8 mouse cellular contexts compared by ENCODE assay signal in the genomic region with DNA sequence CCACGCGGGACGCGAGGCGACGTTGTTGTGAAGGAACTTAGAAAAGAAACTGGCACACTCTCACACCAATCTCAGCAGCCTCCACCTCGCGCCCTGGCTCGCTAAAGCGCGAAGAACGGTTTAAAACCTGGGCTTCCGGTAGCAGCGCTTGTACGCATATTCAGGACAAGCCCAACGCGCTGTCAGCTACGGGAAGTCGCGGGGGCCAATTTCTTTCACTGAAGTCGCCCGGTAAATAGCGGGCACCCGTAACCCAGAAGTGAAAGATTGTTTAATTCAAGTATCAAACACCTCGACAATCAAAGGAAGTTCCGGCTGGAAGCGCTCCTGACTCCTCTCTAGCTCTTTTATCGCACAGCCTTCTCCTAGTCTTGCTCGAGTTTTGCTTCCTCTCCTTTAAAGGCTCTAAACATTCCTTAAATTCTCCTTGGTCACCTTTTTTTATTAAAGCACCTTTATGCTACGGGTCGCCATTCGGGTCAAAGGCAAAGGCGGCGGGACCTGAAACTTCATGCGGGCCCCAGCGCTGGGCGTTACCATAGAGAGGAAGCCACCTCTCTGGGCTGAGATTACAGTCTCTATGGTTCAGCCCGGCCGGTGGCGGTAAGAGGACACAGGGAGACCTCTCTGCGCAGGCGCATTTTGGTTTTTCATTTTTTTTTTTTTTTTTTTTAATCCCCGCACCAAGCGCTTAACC. TPM values are rescaled to one million over a fixed set of nuclear protein-coding genes. Genes with fewer than 3 reads are reported as not detected.
DNase-seq lines count a peak whose midpoint lies in the region; ATAC-seq and TF ChIP-seq lines count a peak whose summit lies in the region.

A gene (plus strand): TSS at position 302 of the 697 bp plus-strand sequence.

- H3K9ac ChIP-seq in heart, embryonic 15.5 days: peak within 1 kb of the TSS; percentile 83
- H3K9ac ChIP-seq in liver, embryonic 14.5 days (replicated peaks): peak within 1 kb of the TSS; percentile 100
- peak within 1 kb of the TSS; percentile 81 for H3K9ac ChIP-seq in neural tube, embryonic 11.5 days (ENCODE audit: low read length)
- peak within 1 kb of the TSS; percentile 94 for H3K9ac ChIP-seq in stomach, postnatal 0 days (ENCODE audit: low read length)

- no peaks in the 10 kb centered on the region for H3K9me3 ChIP-seq in forebrain, embryonic 10.5 days
- H3K9me3 ChIP-seq in heart, embryonic 15.5 days (replicated peaks): no peaks in the 10 kb centered on the region
- no peaks in the 10 kb centered on the region for H3K9me3 ChIP-seq in liver, embryonic 14.5 days (ENCODE audit: control insufficient read depth, low read length)
- H3K9me3 ChIP-seq in neural tube, embryonic 11.5 days (ENCODE audit: control insufficient read depth, low read length): no peaks in the 10 kb centered on the region
- no peaks in the 10 kb centered on the region for H3K9me3 ChIP-seq in stomach, postnatal 0 days (ENCODE audit: control insufficient read depth, low read length)

- no peak for TF ChIP-seq CTCF in liver, embryonic 14.5 days (IDR thresholded peaks at IDR 0.05; ENCODE audit: low read depth)
- TF ChIP-seq CTCF in stomach, postnatal 0 days (IDR thresholded peaks at IDR 0.05; ENCODE audit: low read depth): 0 out of 2 replicates have a peak, but pooled peaks have one; percentile 3

- peak; percentile 92 to 93 for DNase-seq in CD8-positive naive resting alpha-beta T cell, adult 2 months (ENCODE audit: low read depth in 2 of 2, low spot score in 2 of 2)
- DNase-seq in c-Kit-positive CD71-negative TER-119-negative erythroid progenitor cells, embryonic 14.5 days (ENCODE audit: low read depth): peak; percentile 92
- DNase-seq in forebrain, embryonic 10.5 days (ENCODE audit: extremely low spot score, low spot score): peak; percentile 90
- peak; percentile 98 for DNase-seq in kidney, postnatal 25 days
- peak; percentile 96 to 98 (median 97) for DNase-seq in liver, embryonic 14.5 days (ENCODE audit: low read depth in 3 of 3, low spot score in 3 of 3)
- peak; percentile 93 for DNase-seq in neural tube, embryonic 11.5 days (ENCODE audit: low spot score)
- DNase-seq in stomach, postnatal 0 days (ENCODE audit: low spot score): peak; percentile 94

- H3K36me3 ChIP-seq in forebrain, embryonic 10.5 days (replicated peaks): peaks cover 31% of the 10 kb centered on the region
- H3K36me3 ChIP-seq in heart, embryonic 15.5 days: no peaks in the 10 kb centered on the region
- H3K36me3 ChIP-seq in liver, embryonic 14.5 days (replicated peaks; ENCODE audit: control insufficient read depth, insufficient read depth, low read depth): no peaks in the 10 kb centered on the region; the same call in 1 of the 2 replicates
- H3K36me3 ChIP-seq in neural tube, embryonic 11.5 days (ENCODE audit: control insufficient read depth, insufficient read depth, low read length): no peaks in the 10 kb centered on the region
- H3K36me3 ChIP-seq in stomach, postnatal 0 days (ENCODE audit: control insufficient read depth, insufficient read depth, low read length): no peaks in the 10 kb centered on the region

- peak within 1 kb of the TSS; percentile 72 for H3K4me2 ChIP-seq in heart, embryonic 15.5 days
- peak within 1 kb of the TSS; percentile 91 for H3K4me2 ChIP-seq in liver, embryonic 14.5 days (ENCODE audit: low read depth)
- H3K4me2 ChIP-seq in neural tube, embryonic 11.5 days (ENCODE audit: low read depth): peak within 1 kb of the TSS; percentile 64
- H3K4me2 ChIP-seq in stomach, postnatal 0 days (replicated peaks; ENCODE audit: low read depth): peak within 1 kb of the TSS; percentile 82

- H3K4me3 ChIP-seq in forebrain, embryonic 10.5 days: peak within 1 kb of the TSS; percentile 91
- peak within 1 kb of the TSS; percentile 96 for H3K4me3 ChIP-seq in heart, embryonic 15.5 days
- H3K4me3 ChIP-seq in liver, embryonic 14.5 days (ENCODE audit: insufficient read depth in 1 of 2, low read depth in 2 of 2, low read length in 2 of 2): peak within 1 kb of the TSS; percentile 93 to 99
- peak within 1 kb of the TSS; percentile 94 for H3K4me3 ChIP-seq in neural tube, embryonic 11.5 days (ENCODE audit: low read depth, low read length)
- H3K4me3 ChIP-seq in stomach, postnatal 0 days (ENCODE audit: low read depth, low read length): peak within 1 kb of the TSS; percentile 94

- peaks cover 24% of the 10 kb centered on the region for H3K4me1 ChIP-seq in forebrain, embryonic 10.5 days
- peaks cover 11% of the 10 kb centered on the region for H3K4me1 ChIP-seq in heart, embryonic 15.5 days (replicated peaks)
- peaks cover 11 to 13% of the 10 kb centered on the region in 2 experiments for H3K4me1 ChIP-seq in liver, embryonic 14.5 days (replicated peaks; ENCODE audit: control insufficient read depth in 2 of 2, insufficient read depth in 2 of 2, low read length in 1 of 2)
- H3K4me1 ChIP-seq in neural tube, embryonic 11.5 days (ENCODE audit: control insufficient read depth, insufficient read depth, low read length): peaks cover 6% of the 10 kb centered on the region; the same call in 1 of the 2 replicates
- no peaks in the 10 kb centered on the region for H3K4me1 ChIP-seq in stomach, postnatal 0 days (replicated peaks; ENCODE audit: control insufficient read depth, insufficient read depth)

- peak; percentile 48 for TF ChIP-seq EP300 in liver, embryonic 14.5 days (IDR thresholded peaks at IDR 0.05; ENCODE audit: low read depth)
- TF ChIP-seq EP300 in stomach, postnatal 0 days (optimal IDR thresholded peaks at IDR 0.05): peak; percentile 53

- H3K27me3 ChIP-seq in forebrain, embryonic 10.5 days (ENCODE audit: poor library complexity, severe bottlenecking): no peaks in the 10 kb centered on the region
- no peaks in the 10 kb centered on the region for H3K27me3 ChIP-seq in heart, embryonic 15.5 days
- no peaks in the 10 kb centered on the region for H3K27me3 ChIP-seq in liver, embryonic 14.5 days (ENCODE audit: control insufficient read depth, insufficient read depth, low read length)
- H3K27me3 ChIP-seq in neural tube, embryonic 11.5 days (ENCODE audit: control insufficient read depth, insufficient read depth, low read length): no peaks in the 10 kb centered on the region
- H3K27me3 ChIP-seq in stomach, postnatal 0 days (ENCODE audit: control insufficient read depth, insufficient read depth, low read length): no peaks in the 10 kb centered on the region

- H3K27ac ChIP-seq in forebrain, embryonic 10.5 days: peak within 1 kb of the TSS; percentile 97
- H3K27ac ChIP-seq in heart, embryonic 15.5 days: peak within 1 kb of the TSS; percentile 95
- H3K27ac ChIP-seq in liver, embryonic 14.5 days: peak within 1 kb of the TSS; percentile 82
- peak within 1 kb of the TSS; percentile 90 for H3K27ac ChIP-seq in neural tube, embryonic 11.5 days (ENCODE audit: low read depth, low read length)
- peak within 1 kb of the TSS; percentile 92 for H3K27ac ChIP-seq in stomach, postnatal 0 days (replicated peaks)

- ATAC-seq in heart, embryonic 15.5 days (replicated peaks; ENCODE audit: insufficient number of reproducible peaks, insufficient read depth, low FRiP score, low read depth): peak; percentile 97
- ATAC-seq in liver, embryonic 14.5 days (ENCODE audit: insufficient read depth): peak; percentile 97
- peak; percentile 95 for ATAC-seq in neural tube, embryonic 11.5 days (ENCODE audit: insufficient read depth, low FRiP score, low TSS enrichment)
- ATAC-seq in stomach, postnatal 0 days (ENCODE audit: low FRiP score, low TSS enrichment): peak; percentile 98

- WGBS in forebrain, embryonic 10.5 days: under 1% methylated on average over 44 of the region's 44 CpGs
- WGBS in heart, embryonic 15.5 days: under 1% methylated on average over 44 of the region's 44 CpGs
- WGBS in liver, embryonic 14.5 days (ENCODE audit: insufficient replicate concordance): 0% methylated on average over 43 of the region's 44 CpGs
- under 1% methylated on average over 44 of the region's 44 CpGs for WGBS in neural tube, embryonic 11.5 days
- 0% methylated on average over 44 of the region's 44 CpGs for WGBS in stomach, postnatal 0 days

RNA-seq across cellular contexts. Expression of the gene that starts here (rescaled TPM):
- 91.5 and 94.2 TPM in 2 replicates for polyA plus RNA-seq in forebrain, embryonic 10.5 days (2016; fragmentation: Nextera tagmentation; extraction: Ambion mirVana)
- 89.6 and 91.1 TPM in 2 replicates for polyA plus RNA-seq in heart, embryonic 15.5 days (2015; fragmentation: Nextera tagmentation; extraction: Ambion mirVana)
- polyA plus RNA-seq in liver, embryonic 14.5 days (2012; rRNA removed): 5.5 and 6.5 TPM in 2 replicates
- polyA plus RNA-seq in liver, embryonic 14.5 days (2014; fragmentation: Nextera tagmentation; extraction: Ambion mirVana): 8.8 and 10.0 TPM in 2 replicates
- polyA plus RNA-seq in neural tube, embryonic 11.5 days (2014; fragmentation: Nextera tagmentation; extraction: Ambion mirVana): 98.6 and 104 TPM in 2 replicates
- polyA plus RNA-seq in stomach, postnatal 0 days (2015; fragmentation: Nextera tagmentation; extraction: Ambion mirVana): 11.6 and 12.0 TPM in 2 replicates

Comparison
In these comparisons a context has a peak if more than half of its experiments do, and no peak if none do; other contexts are left out.
1. Peak in every context shown above with its lines: DNase-seq, ATAC-seq, H3K4me3 ChIP-seq and H3K27ac ChIP-seq.